Mouse (Mus musculus) ovary, postnatal 14 days (tissue): ENCODE results near the gene Gdf9.
"Not testable (repeated sequence)": the region's sequence is repeated elsewhere in the genome, so short reads cannot be mapped to it uniquely, and the experiment has no call there.

ENCODE experiments used
- DNase-seq: peaks from one replicate; pipeline ENCODE4 v3.0.0; 2022; ENCODE audit warnings: low spot score

Gdf9 gene

DNA sequence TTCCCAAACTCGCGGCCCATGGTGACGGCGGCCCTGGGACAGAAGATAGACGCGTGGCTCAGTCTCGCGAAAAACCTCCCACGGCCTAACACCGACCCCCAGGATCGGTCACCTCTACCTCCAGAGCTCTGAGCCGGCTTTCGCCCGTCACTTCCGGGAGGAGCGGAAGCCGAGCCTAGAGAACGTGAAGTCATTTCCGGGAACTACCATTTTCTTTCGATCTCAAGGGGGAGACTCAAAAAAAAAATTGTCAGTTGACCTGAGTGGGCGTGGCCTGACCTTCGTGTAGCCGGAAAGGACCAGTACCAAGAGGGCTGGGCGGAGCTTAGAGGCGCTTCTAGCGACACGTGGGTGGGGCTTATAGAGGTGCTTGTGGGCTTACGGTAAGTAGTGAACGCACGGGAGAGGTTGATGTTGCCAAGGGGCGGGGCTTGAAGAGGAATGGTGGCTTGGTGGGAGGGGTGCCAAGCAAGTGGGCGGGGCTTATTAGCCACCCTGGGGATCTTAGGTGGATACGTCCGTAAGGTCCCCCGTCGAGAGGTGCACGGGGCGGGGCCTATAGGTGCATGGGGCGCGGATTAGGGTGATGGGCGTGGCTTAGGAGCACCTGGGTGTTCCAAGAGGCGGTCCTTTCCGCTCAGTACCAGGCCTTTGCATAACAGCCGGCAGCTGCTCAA is at the start of gene Gdf9, which contains the start of gene Uqcrq:
Gene Gdf9, plus strand, starts transcription at position 354 of the 677 bp plus-strand sequence.
Gene Uqcrq, minus strand, starts transcription at position 162 of the 677 bp plus-strand sequence.
- DNase-seq = peak; percentile 97

DNA sequence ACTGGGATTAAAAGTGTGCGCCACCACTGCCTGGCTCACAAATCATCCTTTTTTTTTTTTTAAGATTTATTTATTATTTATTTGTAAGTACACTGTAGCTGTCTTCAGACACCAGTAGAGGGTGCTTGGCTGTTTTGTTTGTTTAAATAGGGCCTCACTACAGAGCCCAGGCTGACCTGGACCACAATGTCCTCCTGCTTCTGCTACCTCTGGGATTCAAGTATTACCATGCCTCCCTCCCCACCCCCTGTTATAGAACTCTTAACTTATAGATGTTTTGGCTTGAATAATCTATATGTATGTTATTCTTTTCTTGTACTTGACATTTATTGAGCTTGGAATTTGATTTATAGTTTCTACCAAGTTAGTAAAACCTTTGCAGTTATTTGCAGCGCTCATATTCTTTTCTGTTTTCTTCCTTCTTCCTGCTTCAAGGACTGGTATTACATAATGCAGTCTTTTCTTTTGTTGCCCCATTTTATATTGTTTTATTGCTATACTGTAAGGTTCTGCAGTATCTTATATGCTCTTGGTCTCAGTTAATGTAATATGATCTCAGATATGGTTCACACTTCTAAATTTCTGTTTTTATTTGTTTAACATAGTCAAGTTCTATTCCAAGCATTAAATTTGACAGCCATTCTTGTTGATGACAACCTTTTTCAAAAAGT is 46.9 kb upstream of the Gdf9 start:
- DNase-seq = no peak

DNA sequence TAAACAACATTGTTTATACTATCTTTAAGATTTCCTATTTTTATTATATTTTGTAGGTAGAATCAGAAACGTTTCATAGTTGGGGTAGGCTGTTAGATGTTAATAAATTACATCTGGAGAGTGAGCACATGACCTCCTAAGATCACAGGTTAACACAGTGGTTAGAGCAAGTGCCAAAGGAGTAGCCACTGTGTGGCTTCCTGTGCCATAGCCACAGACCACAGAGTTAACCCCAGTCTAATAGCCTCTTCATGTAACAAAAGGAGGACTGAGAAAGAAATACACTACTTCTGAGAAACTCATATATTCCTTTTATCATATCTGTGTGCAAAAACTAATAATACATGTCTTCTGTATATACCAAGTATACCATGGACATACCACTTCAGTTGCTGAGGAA is 37.0 kb upstream of the Gdf9 start:
- no peak for DNase-seq

DNA sequence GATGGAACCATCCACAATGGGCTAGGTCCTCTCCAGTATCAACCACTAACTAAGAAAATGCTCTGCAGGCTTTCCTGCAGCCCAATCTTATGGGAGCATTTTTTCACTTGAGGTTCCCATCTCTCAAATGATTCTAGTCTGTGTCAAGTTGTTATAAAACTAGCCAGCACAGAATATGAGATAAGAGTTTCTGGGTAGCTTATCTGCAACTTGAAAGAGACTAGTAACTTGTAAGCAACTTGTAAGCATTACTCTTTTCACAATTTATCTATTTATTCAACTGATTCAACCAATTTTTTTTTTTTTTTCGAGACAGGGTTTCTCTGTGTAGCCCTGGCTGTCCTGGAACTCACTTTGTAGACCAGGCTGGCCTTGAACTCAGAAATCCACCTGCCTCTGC is 27.2 kb upstream of the Gdf9 start:
- DNase-seq = no peak

DNA sequence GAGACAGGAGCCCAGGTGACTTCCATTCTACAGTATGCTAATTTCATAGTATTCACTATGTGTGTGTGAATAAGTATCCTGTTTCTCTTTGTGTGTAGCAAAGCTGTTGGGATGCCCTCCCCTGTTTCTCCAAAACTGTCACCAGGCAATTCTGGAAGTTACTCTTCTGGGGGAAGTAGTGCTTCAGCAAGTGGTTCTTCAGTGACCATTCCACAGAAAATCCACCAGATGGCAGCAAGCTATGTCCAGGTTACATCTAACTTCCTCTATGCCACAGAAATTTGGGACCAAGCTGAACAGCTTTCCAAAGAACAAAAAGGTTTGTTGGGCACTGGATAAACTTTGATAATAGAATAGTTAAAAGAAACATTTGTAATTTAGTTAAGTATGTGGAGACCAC is 19.1 kb upstream of the Gdf9 start:
- no peak for DNase-seq

DNA sequence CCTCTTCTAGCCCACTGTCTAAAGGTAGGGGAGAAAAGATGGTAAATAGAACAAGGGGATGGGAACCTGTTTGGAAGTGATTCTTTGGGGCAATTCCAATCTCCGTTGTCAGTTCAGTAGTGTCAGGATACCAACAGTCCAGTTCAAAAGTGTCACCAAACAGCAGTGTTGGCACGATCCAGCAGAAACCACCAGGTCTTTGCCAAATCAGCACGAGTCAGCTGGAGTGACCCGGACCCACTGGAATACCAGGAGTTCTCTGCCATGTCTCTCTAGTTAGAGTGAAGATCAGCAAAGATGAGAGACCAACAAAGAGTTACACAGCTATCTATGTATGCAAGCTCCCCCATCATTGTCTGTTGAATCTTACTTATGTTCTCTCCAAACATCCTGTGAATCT is 17.0 kb upstream of the Gdf9 start:
- no peak for DNase-seq

DNA sequence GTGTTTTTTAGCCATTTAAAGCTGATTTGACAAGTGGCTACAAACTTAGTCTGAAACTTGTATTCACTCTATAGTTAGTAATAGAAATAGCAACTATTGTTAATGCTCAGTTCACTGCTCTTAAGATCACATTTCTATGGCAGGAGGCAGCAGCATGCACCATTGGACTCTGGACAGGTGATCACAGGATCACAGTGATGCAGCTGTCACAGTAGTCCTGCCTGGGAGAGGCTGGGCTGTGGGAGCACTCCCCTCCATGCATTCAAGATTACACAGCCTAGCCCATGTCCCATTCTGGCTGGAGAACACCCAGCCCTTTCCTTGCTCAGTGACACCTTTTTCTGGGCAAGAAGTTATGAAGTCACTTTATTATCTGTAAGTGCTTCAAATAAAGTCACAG is 12.8 kb upstream of the Gdf9 start:
- no peak for DNase-seq

DNA sequence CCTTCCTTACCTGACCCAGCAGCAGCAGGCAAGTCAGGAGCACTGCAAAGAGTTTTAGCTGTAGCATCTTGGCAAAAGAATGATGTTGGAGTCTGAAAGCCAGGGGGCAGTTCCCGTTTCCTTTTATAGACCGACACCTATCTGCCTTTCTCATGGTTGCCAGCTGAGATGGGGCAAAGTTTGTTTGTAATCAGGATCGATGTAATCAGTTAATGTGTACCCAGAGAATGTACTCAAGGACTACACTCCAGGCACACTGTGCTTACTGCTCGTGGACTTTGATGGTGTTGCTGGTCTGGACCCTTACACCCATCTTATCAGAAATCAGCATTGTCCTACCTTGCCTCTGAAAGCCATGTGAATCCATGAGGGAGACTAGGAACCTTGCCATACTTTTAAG is 7.8 kb upstream of the Gdf9 start, which contains the start of gene Leap2:
Gene Leap2, minus strand, starts transcription at position 135 of the 400 bp plus-strand sequence.
- DNase-seq = no peak

DNA sequence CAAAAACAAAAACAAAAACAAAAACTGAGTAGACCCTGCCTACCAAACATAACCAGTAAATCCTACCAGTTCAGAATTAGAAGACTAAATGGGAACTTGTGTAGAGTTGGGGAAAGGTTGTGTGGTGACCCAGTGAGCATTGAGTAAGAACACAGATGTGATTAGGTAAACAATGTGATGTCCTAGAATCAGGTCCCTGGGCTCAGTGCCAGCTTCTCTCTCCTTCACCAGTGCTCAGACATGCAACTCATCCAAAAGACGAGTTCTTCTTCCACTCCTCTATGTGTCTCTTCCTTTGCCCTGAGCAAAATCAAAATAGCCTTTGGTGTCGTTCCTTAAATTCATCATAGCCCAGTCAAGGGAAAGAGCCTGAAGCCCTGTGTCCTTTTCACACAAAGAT is 6.0 kb upstream of the Gdf9 start:
- DNase-seq = no peak

DNA sequence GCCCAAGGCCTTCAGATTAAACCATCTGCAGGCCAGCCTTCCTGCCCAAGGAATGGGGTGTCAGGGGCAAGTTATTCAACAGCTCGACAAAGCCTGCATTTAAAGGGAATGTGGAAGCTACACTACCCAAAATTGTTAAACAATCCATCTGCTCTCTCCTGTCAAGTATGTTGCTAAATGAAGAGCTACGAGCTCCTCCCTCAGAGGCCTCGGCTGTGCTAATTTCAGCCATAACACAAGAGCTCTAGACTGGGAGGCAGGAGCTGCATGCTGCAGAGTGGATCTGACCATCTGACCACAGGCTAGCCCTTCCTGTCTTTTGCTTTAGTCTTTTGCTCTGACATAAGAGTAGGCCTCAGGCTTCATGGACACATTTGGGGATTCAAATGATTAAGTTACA is 5.6 kb upstream of the Gdf9 start:
- no peak for DNase-seq

DNA sequence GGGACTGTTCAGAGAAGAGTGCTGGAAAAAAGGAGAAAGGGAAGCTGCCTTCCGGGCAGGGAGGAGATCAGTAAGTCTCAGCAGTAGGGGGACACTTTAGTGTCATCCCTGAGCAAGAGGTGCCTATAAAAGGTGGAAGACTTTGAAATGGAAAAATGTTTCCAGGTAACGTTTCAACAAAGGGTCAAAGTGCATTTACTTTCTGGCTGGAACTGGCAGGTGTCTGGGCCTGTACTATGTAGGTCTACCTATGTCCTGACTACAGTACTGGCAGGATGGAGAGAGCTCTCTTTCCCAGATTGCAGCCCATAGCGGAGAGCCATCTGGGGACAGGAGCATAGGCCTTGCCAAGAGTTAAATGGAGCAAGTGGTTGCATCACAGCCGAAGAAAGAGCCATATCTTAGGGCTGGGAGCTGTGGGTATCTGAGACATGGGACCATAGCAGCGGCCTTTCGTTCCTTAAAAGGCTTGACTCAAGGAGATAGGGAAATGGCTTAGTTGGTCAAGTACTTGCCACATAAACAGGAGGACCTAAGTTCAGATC is 5.0 kb upstream of the Gdf9 start:
- no peak for DNase-seq

DNA sequence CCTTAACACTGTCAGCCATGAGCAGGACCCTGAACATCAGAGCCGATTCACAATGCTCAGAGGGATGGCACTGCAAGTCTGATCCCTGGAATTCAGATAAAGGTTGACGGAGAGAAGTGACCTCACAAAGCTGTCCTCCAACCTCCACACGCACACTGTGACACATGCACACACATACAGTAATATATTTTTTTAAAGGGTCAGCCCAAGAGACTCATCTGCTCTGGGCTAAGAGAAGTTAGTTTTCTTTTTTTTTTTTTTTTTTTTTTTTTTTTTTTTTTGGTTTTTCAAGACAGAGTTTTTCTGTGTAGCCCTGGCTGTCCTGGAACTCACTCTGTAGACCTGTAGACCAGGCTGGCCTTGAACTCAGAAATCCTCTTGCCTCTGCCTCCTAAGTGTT is 3.9 kb upstream of the Gdf9 start:
- DNase-seq = not testable (repeated sequence)

DNA sequence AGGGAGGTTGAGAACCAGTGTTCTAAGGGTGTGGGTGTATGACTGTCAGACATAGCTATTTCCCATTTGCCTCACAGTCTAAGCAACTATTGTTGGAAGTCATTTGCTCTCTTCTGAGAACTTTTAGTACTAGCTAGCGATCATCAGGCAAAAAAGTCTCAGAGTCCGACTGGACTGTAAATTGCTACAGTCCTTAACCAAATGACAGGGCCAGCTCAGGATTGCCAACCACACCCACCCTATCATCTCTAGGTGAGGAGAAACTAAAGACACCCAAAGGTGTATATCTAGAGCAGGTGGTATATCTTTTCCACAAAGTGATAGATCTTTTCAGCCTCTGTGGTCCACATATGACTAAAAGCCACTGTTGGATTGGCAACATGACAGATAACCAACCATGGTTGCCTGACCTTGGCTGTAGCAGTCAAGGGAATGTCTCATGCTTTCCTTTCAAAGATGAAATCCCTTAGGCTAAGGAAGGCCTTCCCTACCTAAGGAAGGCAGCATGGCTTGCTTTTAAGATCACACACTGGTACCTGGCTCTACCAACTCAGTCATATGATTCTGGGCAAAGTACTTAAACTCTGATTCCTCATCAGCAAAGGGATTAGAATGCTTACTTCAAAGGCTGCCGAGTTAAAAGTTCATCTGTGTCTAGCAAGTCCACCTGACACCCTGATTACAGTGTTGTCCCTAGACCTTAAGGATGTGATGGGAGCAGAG is 2.7 kb upstream of the Gdf9 start:
- no peak for DNase-seq

DNA sequence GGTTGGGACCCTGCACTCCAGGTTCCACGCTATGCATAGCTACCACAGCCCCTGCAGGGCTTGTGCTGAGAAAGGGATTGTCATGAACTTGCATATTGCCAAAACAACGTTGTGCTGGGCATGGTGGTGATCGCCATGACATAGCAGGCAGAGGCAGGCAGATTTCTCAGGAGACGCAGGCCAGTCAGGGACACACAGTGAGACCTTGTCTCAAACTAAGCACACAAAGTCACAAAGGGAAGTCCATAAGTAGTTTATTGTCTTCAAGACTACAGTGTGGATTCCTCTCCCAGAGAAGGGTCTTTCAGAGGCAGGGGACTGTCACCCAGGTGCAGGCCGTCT is 2.1 kb upstream of the Gdf9 start:
- no peak for DNase-seq

DNA sequence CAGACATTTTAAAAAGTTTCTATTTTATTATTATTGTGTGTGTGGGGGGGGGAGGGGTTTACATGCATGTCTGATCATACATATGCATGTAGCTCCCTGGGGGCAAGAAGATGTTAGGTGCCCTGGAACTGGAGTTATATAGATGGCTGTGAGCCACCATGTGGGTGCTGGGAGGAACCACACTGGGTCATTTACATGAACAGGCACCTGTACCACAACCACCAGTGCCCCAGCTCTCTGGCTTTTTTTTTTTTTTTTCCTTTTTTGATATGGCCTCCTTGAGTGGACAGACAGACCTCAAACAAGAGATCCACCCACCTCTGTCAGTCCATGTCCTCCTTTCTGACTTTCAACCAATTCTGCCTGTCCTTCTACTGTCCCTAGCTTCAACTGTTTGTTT is 1.6 kb upstream of the Gdf9 start:
- no peak for DNase-seq

DNA sequence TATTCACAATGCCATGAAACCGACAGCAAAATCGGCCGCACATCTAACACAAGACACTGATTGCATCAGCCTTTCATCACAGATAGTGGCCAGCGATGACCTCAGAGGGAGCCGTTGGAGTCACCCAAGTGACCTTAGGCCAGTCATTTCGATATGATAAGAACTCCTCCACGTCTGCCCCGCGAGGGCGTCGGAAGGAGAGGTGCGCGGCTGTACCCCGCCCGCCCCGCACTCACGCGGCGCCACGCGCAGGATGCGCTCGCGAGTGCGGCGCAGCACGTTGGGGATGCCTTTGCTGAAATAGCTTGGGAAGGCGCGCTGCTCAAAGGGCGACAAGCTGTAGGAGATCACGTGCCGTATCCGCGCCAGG is 538 bp upstream of the Gdf9 start:
- peak; percentile 14 for DNase-seq

DNA sequence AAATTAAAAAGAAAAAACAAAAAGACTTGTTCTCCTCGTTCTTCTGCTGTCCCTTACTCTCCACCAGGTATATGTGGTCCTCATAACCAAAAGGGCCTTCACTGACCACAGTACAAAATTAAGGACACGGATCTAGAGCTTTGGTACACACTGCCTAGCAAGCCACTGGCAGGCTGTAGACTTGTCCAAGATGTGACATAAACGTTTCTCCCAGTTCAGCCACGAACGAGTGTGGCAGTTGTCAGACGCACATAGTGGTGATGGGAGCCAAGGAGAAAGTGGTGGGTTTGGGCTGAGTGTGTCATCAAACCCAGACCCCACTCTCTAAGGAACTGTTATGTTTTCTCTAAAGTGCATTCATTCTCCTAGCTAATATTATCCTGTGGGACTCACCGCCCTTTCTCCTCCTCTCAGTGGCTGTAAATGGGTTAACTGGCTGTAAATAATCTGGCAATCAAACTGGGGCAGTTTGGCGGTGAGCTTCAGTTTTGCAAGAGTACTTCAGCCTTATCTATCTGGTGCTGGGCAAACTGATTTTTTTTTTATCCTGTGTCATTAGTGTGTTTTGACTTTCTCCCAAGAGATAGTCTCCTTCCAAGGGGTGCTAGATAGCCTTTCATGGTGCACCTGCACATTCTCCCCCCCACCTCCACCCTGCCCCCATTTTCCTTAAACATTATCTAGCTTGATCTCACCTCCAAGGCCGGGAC is 679 bp downstream of the Gdf9 start:
- DNase-seq = no peak

DNA sequence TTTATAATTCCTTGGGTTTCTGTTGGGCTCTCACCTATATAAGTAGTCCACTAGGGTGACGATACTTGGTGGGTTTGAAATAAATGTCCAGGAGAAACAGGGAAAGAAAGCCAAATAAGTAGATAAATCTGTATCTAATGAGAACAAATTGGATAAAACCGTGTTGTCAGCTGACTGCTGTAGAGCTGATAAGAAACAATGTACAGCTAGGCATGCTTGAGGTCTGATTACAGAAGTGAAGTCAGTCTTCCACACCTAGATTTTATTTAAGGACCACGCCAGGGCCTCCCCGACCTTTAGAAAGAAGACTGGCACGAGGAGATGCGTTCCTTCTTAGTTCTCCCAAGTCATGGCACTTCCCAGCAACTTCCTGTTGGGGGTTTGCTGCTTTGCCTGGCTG is 2.2 kb downstream of the Gdf9 start:
- DNase-seq = no peak

DNA sequence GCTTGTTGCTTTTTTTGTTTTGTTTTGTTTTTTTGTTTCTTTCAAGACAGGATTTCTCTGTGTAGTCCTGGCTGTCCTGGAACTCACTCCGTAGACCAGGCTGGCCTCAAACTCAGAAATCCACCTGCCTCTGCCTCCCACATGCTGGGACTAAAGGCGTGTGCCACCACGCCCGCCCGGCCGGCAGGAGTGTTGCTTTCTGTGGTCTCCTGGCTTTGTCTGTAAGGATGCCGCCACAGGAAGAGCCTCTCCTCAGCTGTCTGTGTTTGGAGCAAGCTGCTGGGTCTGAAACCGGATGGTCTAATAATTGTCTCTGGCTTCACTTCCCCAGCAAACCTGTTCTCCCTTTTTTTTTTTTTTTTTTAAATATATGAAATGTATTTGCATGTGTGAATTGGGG is 4.7 kb downstream of the Gdf9 start:
- no peak for DNase-seq

DNA sequence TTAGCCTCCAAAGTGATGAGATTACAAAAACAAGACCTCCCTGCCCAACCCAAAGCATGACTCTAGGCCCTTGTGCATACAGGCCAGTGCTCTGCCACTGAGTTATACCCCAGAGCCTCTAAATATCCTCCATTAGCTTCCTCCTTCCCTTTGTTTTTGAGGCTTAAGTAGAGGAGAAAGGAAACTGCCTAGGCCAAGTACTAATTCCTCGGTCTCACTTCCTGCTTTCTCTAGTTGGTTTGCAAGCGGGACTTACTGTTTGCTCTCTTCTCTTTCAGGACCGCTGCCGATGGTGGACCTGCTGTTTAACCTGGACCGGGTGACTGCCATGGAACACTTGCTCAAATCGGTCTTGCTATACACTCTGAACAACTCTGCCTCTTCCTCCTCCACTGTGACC is 5.5 kb downstream of the Gdf9 start:
- DNase-seq = no peak

DNA sequence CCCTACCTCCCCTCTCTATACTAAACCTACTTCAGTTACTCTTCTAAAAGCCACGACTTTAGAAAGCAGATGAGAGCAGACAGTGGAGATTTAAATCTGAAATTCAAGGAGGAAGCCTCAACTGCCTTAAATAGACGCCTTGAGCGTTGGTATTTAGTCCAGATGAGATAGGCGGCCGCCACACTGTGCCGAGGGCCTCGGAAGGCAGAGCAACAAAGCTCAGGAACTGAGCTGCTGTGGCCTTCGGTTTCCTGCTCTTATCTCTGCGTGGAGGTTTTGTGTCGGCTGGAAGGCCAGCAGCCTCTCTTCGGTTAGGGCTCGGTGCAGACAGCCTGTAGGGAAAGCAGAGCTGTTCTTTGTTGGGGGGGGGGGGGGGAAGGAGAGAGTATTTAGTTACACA is 11.1 kb downstream of the Gdf9 start:
- DNase-seq = no peak

DNA sequence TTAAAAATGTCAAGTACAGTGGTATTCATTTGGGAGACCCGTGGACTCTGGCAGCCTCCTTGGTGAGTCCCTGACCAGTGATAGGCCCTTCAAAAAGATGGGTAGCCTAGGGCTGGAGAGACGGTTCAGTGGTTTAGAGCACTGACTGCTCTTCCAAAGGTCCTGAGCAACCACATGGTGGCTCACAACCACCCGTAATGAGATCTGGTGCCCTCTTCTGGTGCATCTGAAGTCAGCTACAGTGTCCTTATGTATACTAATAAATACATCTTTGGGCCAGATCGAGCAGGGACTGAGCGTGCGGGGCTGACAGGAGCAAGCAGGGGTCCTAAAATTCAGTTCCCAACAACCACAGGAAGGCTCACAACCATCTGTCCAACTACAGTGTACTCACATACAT is 13.0 kb downstream of the Gdf9 start:
- no peak for DNase-seq

DNA sequence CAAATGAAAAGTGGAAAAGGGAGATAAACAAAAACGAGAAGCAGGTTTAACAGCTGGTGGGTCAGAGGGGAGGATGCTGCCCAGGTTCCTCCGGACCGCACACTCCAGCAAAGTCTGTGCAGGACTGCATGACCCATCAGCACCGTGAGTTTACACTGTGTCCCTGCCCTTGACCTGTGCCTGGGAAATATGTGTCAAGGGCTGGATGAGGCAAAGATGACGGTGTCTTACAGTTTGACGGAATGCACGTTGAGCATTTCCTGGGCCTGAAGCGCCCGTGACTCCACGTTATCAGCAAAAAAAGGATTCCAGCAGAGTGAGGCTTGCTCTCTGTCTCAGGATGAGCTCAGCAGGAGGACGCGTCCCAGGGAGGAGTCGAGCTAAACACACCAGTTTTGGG is 14.7 kb downstream of the Gdf9 start:
- DNase-seq = no peak
